Mouse (Mus musculus) heart, postnatal 25 days (tissue): ENCODE data around the gene Tmem102. TPM values are rescaled to one million over a fixed set of nuclear protein-coding genes. Genes with fewer than 3 reads are reported as not detected.

Experiments
- DNase-seq: peaks from one replicate; pipeline ENCODE4 v3.0.0; 2022; ENCODE audit warnings: low spot score
- intact Hi-C: fragments of 180-260 bp; cut with DNase I; formaldehyde crosslinking; loops from one replicate; pipeline ENCODE4 v1.15.1; 2025
- total RNA-seq, 2 experiments: library from RNA; stranded (reverse); gene quantifications; 2 replicates each; pipeline ENCODE4 v1.2.3; 2021

Tmem102 gene
- total RNA-seq, 2 experiments from 2014 or later = 0.26 to 0.45 TPM

- intact Hi-C loops = loop anchor here (5.0 kb wide), 1 partner anchor 99 kb away; the partner anchor contains the start of genes Tnfsf12 and Tnfsfm13
- no peak for DNase-seq
Observed at GRCm38 (mm10) chr11:69795983-69796435, 9.4 kb downstream of the Tmem102 start.

- peak; percentile 94 for DNase-seq
- intact Hi-C loops = loop anchor here (5.0 kb wide), 1 partner anchor 98 kb away; the partner anchor contains the start of genes Tnfsf12 and Tnfsfm13
Observed at GRCm38 (mm10) chr11:69795168-69795982, 10.0 kb downstream of the Tmem102 start, which contains the start of gene Chrnb1. Gene Chrnb1, minus strand, starts transcription at chr11:69795943.

DNA sequence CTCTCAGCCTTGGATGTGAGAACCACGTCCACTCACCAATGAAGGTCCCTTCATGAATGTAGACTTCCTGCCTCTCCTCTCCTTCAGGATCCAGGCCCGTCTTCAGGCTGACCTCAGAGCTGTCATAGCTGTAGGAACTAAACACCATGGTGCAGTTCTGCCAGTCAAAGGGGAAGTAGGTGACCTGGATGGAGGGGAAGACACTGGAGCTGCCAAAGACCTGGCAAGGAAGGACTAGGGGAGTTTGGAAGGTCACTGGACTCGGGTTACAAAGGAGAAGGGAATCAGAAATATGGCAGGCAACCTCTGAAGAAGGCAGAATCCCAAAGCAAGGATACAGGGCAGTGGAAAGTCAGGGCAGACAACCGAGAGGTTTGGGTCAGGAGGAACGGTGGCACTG lies 12.0 kb downstream of the Tmem102 start:
- intact Hi-C loops = no loop called here
- DNase-seq = no peak

DNA sequence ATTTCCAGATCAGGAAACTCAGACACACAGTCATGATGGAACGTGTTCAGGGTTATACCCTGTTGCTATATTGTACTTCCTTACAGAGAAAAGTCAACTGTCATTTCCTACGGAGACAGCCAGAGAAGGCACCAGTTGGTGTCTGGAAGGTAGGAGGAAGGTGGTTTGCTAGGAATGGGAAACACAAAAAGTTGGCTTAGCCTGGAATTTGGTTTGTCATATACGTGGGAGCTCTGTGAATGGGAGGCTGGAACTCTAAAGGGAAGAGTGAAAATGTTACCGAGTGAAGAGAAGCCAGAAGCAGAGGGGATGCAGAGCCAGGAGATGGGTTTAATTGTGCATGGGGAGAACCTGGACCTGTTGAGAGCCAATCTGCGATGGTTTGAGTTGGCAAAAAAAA lies 14.0 kb downstream of the Tmem102 start:
- intact Hi-C loops = no loop called here
- DNase-seq = no peak

DNA sequence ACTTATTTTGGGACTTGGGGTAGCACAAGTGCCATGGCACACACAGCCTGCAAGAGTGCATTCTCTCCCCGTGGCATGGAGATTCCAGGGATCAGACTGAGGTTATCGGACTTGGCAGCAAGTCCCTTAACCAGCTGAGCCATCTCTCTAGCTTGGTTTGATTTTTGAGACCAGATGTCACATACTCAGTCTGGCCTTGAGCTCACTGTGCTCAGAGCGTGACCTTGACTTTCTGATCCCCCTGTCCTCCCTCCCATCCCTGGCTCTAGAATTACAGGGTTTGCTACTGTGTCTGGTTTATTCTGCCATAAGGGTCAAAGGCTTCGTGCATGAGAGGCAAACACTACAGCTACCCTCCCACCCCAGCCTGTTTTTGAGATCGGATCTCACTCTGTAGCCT lies 16.0 kb downstream of the Tmem102 start:
- DNase-seq = no peak
- intact Hi-C loops = no loop called here

GRCm38 (mm10) chr11:69787306-69787705 lies 18.1 kb downstream of the Tmem102 start:
- intact Hi-C loops = no loop called here
- no peak for DNase-seq

DNA sequence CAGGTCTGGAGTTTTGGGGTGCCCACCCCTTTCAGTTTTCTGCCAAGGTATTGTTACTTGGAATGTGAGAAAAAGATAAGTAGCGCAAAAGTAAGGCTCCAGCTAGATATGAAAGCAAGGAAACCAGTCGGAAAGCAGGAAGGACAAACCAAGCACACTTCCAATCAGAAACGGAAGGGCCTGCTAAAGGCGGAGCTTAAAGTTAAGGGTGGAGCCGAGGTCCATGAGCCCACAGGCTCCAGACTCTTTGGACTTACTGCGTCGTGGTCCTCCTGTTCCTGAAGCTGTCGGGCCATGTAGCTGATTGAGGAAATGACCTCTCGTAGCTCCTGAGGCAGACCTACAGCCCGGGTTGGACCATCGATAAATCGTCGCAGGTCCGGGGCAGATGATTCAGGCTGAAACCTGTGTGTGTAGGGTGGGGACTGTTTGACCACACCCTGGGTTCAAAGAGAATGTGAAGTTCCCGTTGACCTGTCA lies 20.6 kb downstream of the Tmem102 start:
- peak; percentile 54 for DNase-seq
- intact Hi-C loops = no loop called here

DNA sequence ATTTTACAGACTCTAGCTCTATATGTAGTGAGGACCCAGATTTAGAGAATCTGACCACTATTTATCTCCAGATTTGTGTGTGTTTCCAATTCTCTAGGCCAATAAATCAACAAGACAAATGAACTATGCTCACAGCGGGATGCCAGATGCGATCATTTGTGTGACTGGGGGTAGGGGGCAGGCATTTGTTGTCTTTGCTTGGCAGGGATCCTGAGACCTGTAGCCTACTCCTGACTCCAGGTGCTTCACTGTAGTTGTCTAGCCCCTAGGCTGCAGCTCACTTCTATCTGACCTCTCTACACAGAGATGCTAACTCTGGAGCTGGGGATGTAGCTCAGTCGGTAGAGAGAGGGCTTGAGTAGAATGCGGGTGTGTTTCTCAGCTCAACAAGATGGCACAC lies 23.6 kb downstream of the Tmem102 start:
- intact Hi-C loops = no loop called here

DNA sequence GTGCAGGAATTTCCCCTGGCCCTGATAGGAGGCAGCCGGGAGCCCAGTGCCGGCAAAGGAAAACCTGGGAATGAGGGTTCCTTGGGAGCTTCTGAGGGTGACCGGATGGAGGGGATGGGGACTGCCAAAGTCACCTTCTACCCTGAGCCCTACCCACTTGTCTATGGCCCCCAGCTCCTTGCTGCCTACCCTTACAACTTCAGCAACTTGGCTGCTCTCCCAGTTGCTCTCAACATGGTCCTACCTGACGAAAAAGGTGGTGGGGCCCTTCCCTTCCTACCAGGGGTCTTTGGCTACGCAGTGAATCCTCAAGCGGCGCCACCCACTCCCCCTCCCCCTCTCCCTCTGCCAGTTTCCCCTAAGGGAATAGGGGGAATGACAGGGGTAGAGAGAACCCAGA lies 26.4 kb downstream of the Tmem102 start:
- DNase-seq = no peak
- intact Hi-C loops = no loop called here

More for the DNA sequence above, 23.6 kb downstream of the Tmem102 start:
- DNase-seq = no peak

DNA sequence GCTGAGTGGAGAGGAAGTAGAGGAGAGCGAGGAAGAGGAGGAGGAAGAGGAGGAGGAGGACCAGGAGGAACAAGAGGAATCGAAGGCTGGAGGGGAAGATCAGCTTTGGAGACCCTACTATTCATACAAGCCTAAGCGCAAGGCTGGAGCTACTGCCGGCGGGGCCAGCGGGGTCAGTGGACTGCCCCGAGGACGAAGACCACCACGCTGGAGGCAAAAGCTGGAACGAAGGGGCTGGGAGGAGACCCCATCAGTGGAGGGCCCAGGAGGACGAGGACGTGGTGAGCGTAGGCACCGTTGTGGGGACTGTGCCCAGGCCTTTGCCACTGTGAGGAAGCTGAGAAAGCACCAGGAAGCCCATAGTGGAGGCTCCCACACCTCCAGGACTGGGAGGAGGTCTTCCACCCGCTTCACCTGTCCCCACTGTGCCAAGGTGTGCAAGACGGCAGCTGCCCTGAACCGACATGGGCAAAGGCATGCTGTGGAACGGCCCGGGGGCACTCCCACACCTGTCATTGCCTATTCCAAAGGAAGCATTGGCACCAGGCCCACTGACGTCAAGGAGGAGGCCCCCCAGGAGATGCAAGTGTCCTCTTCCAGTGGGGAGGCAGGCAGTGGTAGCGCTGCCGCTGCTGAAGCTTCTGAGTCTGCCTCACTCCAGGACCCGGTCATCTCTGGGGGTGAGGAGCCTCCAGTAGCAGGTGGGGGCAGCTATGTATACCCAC lies 27.0 kb downstream of the Tmem102 start:
- intact Hi-C loops = no loop called here
- DNase-seq = no peak

- intact Hi-C loops = no loop called here
- DNase-seq = no peak
Observed at GRCm38 (mm10) chr11:69777504-69778257, 27.7 kb downstream of the Tmem102 start.

GRCm38 (mm10) chr11:69776488-69776887 lies 28.9 kb downstream of the Tmem102 start:
- DNase-seq = no peak
- intact Hi-C loops = no loop called here

- no peak for DNase-seq
- intact Hi-C loops = no loop called here
Observed at GRCm38 (mm10) chr11:69775716-69776115, 29.7 kb downstream of the Tmem102 start.

- intact Hi-C loops = no loop called here
- DNase-seq = no peak
Observed at GRCm38 (mm10) chr11:69774961-69775360, 30.5 kb downstream of the Tmem102 start.

- no peak for DNase-seq
- intact Hi-C loops = loop anchor here (2.0 kb wide), 1 partner anchor 35 kb away; no protein-coding TSS in a partner anchor
Observed at GRCm38 (mm10) chr11:69767625-69767909, 37.9 kb downstream of the Tmem102 start.

DNA sequence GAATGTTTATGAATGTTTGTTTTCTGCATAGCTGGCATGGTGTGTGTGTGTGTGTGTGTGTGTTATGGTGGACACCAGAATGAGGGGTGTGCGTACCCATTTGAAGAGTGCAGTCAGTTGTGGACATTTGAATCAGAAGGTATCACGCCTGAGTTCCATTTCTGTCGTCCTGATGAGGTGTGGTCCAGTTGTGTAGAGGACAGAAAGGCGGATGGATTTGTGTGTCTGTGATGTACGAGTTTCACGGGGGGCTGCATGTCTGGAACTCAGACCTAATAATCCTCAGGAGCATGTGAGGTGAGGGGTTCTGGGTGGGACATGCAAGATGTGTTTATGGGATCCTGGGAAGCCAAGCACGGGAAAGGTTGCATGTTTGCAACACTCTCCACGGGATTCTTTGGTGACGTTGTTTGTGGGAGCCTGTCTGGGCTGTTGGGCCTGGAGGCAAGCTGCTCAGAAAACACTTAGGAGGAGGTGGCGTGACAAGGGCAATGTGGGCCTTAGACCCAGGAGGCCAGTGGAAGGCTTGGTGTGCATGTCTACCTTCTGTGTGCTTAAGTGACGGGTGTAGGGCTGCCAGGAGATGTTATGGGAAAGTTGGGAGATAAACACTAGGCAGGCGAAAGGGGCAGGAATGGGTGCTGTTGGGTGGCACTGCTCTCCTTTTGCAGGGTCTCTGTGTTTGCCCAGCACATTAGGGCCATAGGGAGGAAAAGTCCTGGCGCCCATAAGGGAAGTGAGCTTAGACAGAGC lies 38.4 kb downstream of the Tmem102 start:
- intact Hi-C loops = loop anchor here (2.0 kb wide), 1 partner anchor 36 kb away; no protein-coding TSS in a partner anchor
- DNase-seq = no peak

GRCm38 (mm10) chr11:69766126-69766609 lies 39.3 kb downstream of the Tmem102 start:
- intact Hi-C loops = loop anchor here (2.0 kb wide), 1 partner anchor 37 kb away; no protein-coding TSS in a partner anchor
- peak; percentile 58 for DNase-seq

- DNase-seq = no peak
- intact Hi-C loops = loop anchor here (2.0 kb wide), 1 partner anchor 37 kb away; no protein-coding TSS in a partner anchor
Observed at GRCm38 (mm10) chr11:69765221-69766125, 40.0 kb downstream of the Tmem102 start, which contains the start of gene Zbtb4. Gene Zbtb4, plus strand, starts transcription at chr11:69765912.
